In the genomic region with DNA sequence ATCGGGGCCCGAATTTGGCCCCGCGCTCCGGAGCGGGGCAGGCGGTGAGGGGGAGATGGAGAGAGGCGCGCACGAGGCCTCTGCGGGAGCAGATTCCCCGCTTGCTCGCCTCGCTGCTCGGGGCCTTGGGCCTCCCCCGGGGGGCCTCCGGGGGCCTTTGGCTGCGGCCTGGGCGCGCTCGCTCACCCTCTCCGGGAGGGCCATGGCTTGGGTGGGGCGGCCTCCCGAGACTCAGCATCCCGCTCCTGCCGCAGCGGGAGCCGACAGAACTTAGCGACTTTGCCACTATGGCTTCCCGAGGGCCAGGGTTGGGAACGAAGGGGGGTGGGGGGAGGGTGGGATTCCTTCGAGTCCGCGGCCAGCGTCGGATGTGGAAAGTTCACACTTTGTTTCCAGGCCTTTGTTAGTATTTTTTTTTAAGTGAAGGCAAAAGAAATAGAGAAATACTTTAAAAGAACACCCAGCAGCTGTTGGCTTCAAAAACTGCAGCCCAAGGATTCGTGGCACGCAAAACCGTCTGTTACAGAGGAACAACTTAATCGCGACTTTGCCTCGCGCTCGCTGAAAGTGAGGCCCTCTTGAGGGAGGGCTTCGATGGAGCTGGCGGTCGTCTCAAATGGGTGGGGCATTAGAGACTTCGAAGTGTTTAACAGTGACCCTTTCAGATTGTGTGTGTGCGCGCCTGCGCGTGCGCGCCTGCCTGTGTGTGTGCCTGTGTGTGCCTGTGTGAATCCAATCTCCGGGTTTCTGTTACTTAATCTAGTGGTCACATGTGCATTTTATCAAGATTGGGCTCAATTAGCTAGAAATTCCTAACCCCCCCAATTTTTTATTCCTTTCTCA, we compare ENCODE assay signal across 8 mouse cellular contexts. TPM values are rescaled to one million over a fixed set of nuclear protein-coding genes. Genes with fewer than 3 reads are reported as not detected.
DNase-seq lines count a peak whose midpoint lies in the region; ATAC-seq and TF ChIP-seq lines count a peak whose summit lies in the region.

No protein-coding gene starts in this region.

- TF ChIP-seq CTCF in spleen, adult 2 months (IDR thresholded peaks at IDR 0.05; ENCODE audit: extremely low read depth, insufficient read depth, insufficient read length, insufficient replicate concordance): no peak

- H3K4me1 ChIP-seq in intestine, embryonic 16.5 days (ENCODE audit: control insufficient read depth, insufficient read depth, low read length): peaks cover 28% of the 10 kb centered on the region
- peaks cover 48% of the 10 kb centered on the region for H3K4me1 ChIP-seq in midbrain, embryonic 13.5 days (replicated peaks)
- H3K4me1 ChIP-seq in spleen, adult 2 months (ENCODE audit: control insufficient read depth, insufficient read depth, insufficient read length): peaks cover 6% of the 10 kb centered on the region; the same call in 1 of the 2 replicates

- no peaks in the 10 kb centered on the region for H3K27me3 ChIP-seq in intestine, embryonic 16.5 days (replicated peaks; ENCODE audit: control insufficient read depth, insufficient read depth, low read length)
- H3K27me3 ChIP-seq in midbrain, embryonic 13.5 days: no peaks in the 10 kb centered on the region
- H3K27me3 ChIP-seq in spleen, adult 2 months (ENCODE audit: control insufficient read depth, insufficient read depth, low read length): peaks cover 5% of the 10 kb centered on the region; the same call in 1 of the 2 replicates

- peak overlapping the region; percentile 91 for H3K4me2 ChIP-seq in intestine, embryonic 16.5 days (ENCODE audit: low read depth, low read length)
- H3K4me2 ChIP-seq in midbrain, embryonic 13.5 days (replicated peaks): peak overlapping the region; percentile 90

- intact Hi-C loops in gastrocnemius, postnatal 36 days (cut with DNase I): loop anchor here (2.0 to 10.0 kb wide), 2 partner anchors 22 to 208 kb away; no protein-coding TSS in a partner anchor
- intact Hi-C loops in left cerebral cortex, postnatal 4 days (cut with DNase I): no loop called here

- H3K27ac ChIP-seq in intestine, embryonic 16.5 days (ENCODE audit: low read length): peak overlapping the region; percentile 100
- H3K27ac ChIP-seq in midbrain, embryonic 13.5 days: peak overlapping the region; percentile 99
- H3K27ac ChIP-seq in spleen, adult 2 months (ENCODE audit: insufficient read depth, low read length): peak overlapping the region; percentile 76; the same call in 1 of the 2 replicates

- H3K9me3 ChIP-seq in intestine, embryonic 16.5 days (ENCODE audit: control insufficient read depth, low read length): no peaks in the 10 kb centered on the region
- no peaks in the 10 kb centered on the region for H3K9me3 ChIP-seq in midbrain, embryonic 13.5 days

- peak; percentile 62 for DNase-seq in cerebellum, adult 11 months
- DNase-seq in embryo, embryonic 9.5 days (ENCODE audit: extremely low spot score): peak; percentile 86
- DNase-seq in gastrocnemius, postnatal 36 days: peak; percentile 78 to 79
- DNase-seq in left cerebral cortex, postnatal 4 days: peak; percentile 86
- peak in 1 of 2 experiments; percentile 30 for DNase-seq in spleen, adult 2 months (ENCODE audit: low read depth in 1 of 2, low spot score in 2 of 2)

- H3K4me3 ChIP-seq in intestine, embryonic 16.5 days (ENCODE audit: low read length): peak overlapping the region; percentile 81
- H3K4me3 ChIP-seq in midbrain, embryonic 13.5 days (replicated peaks): peak overlapping the region; percentile 97
- H3K4me3 ChIP-seq in spleen, adult 2 months (ENCODE audit: extremely low read depth, insufficient read depth, insufficient read length): peak overlapping the region; percentile 78

- ATAC-seq in cerebellum, adult (ENCODE audit: insufficient number of reproducible peaks, low FRiP score, low TSS enrichment): no peak
- peak; percentile 66 for ATAC-seq in intestine, embryonic 16.5 days
- ATAC-seq in midbrain, embryonic 13.5 days: peak; percentile 65

- under 1% methylated on average over 55 of the region's 55 CpGs for WGBS in intestine, embryonic 16.5 days
- WGBS in midbrain, embryonic 13.5 days: under 1% methylated on average over 53 of the region's 55 CpGs
- WGBS in spleen, adult 2 months: 1% methylated on average over 45 of the region's 55 CpGs

- TF ChIP-seq POLR2A in spleen, adult 2 months (IDR thresholded peaks at IDR 0.05; ENCODE audit: low read depth, low read length): no peak; the same call in 1 of the 2 replicates

- H3K9ac ChIP-seq in intestine, embryonic 16.5 days (ENCODE audit: low read depth, low read length): peak overlapping the region; percentile 99
- peak overlapping the region; percentile 99 for H3K9ac ChIP-seq in midbrain, embryonic 13.5 days (replicated peaks)

- 0 out of 2 replicates have a peak, but pooled peaks cover 7% of the 10 kb centered on the region for H3K36me3 ChIP-seq in intestine, embryonic 16.5 days (ENCODE audit: control insufficient read depth, insufficient read depth, low read length)
- H3K36me3 ChIP-seq in midbrain, embryonic 13.5 days: peaks cover 23% of the 10 kb centered on the region
- H3K36me3 ChIP-seq in spleen, adult 2 months (ENCODE audit: control insufficient read depth, insufficient read depth, low read length): 0 out of 2 replicates have a peak, but pooled peaks cover 2% of the 10 kb centered on the region

RNA-seq across cellular contexts. Expression of a gene that starts 0.8 kb away (rescaled TPM):
- total RNA-seq in gastrocnemius, postnatal 36 days (2021): 100 to 1,000 TPM; 250 to 283 TPM
- 397 and 409 TPM in 2 replicates for polyA plus RNA-seq in intestine, embryonic 16.5 days (2015; fragmentation: Nextera tagmentation; extraction: Ambion mirVana)
- 100 to 1,000 TPM; 392 to 399 TPM for total RNA-seq in left cerebral cortex, postnatal 4 days (2021)
- 563 and 595 TPM in 2 replicates for polyA plus RNA-seq in midbrain, embryonic 13.5 days (2015; fragmentation: Nextera tagmentation; extraction: Ambion mirVana)
- polyA plus RNA-seq in spleen, adult 2 months (2012; rRNA removed): 29.9 and 30.6 TPM in 2 replicates

Comparison
In these comparisons a context has a peak if more than half of its experiments do, and no peak if none do; other contexts are left out.
1. RNA of a gene that starts 0.8 kb away (polyA plus RNA-seq): 563 to 595 TPM in midbrain, embryonic 13.5 days and 397 to 409 TPM in intestine, embryonic 16.5 days; 29.9 to 30.6 TPM in spleen, adult 2 months; every median in the first group is over 10 times any median in the second.
2. Peak in every context shown above with its lines, with median percentiles within 50 percentile points of each other: H3K27ac ChIP-seq and H3K4me3 ChIP-seq.